Mouse (Mus musculus) limb, embryonic 12.5 days (tissue): ENCODE measurements around the gene Tmc8. TPM values are rescaled to one million over a fixed set of nuclear protein-coding genes. Genes with fewer than 3 reads are reported as not detected.

Experiments used
- ATAC-seq: fragments of 200-750 bp; cut with Nextera tagmentation; 2 replicates; pipeline ENCODE4 v1.8.0; 2017; ENCODE audit warnings: low read depth, moderate TSS enrichment; ENCODE audit not compliant: insufficient number of reproducible peaks, insufficient read depth, low FRiP score, low TSS enrichment
- H3K27ac ChIP-seq: fragments of 300-500 bp; sonication (generic); 2 replicates; pipeline ENCODE4 v1.5.1; 2016; ENCODE audit warnings: mild to moderate bottlenecking, moderate library complexity
- H3K27me3 ChIP-seq: fragments of 300-500 bp; sonication (generic); 2 replicates; pipeline ENCODE4 v1.6.1; 2016; ENCODE audit warnings: mild to moderate bottlenecking, moderate library complexity
- H3K36me3 ChIP-seq: fragments of 300-500 bp; sonication (generic); 2 replicates; pipeline ENCODE4 v1.6.1; 2016; ENCODE audit warnings: mild to moderate bottlenecking, moderate library complexity
- H3K4me1 ChIP-seq: fragments of 300-500 bp; sonication (generic); replicated peaks from 2 replicates; pipeline ENCODE4 v1.6.1; 2016
- H3K4me2 ChIP-seq: fragments of 300-500 bp; sonication (generic); 2 replicates; pipeline ENCODE4 v1.6.1; 2016; ENCODE audit warnings: mild to moderate bottlenecking, moderate library complexity
- H3K4me3 ChIP-seq: fragments of 300-500 bp; sonication (generic); replicated peaks from 2 replicates; pipeline ENCODE4 v1.5.1; 2016; ENCODE audit warnings: mild to moderate bottlenecking
- H3K9ac ChIP-seq: fragments of 300-500 bp; sonication (generic); replicated peaks from 2 replicates; pipeline ENCODE4 v1.6.1; 2016; ENCODE audit warnings: mild to moderate bottlenecking, moderate library complexity
- H3K9me3 ChIP-seq: fragments of 300-500 bp; sonication (generic); 2 replicates; pipeline ENCODE4 v1.6.1; 2016; ENCODE audit warnings: mild to moderate bottlenecking, moderate library complexity
- WGBS: fragments of 180-500 bp; shearing (Covaris S2); methylation state at CpG from one replicate; pipeline ENCODE4 v1.1.7; 2016; 5-methylcytosine and 5-hydroxymethylcytosine counted together
- polyA plus RNA-seq: library from polyadenylated mRNA; unstranded; fragments of >200 nt; fragmentation: Nextera tagmentation; extraction: Ambion mirVana; gene quantifications from 2 replicates; pipeline ENCODE4 v1.2.1, GENCODE M21; 2016

The Tmc8 gene
- polyA plus RNA-seq, 1 experiment from 2014 or later: 0.53 TPM

GRCm38 (mm10) chr11:117836306-117836705 is 54.4 kb downstream of the Tmc8 start:
- peaks cover 13% of the 10 kb centered on the region for H3K4me1 ChIP-seq
- H3K27ac ChIP-seq: no peak overlapping the region
- no peaks in the 10 kb centered on the region for H3K36me3 ChIP-seq
- no peak overlapping the region for H3K9ac ChIP-seq
- no peaks in the 10 kb centered on the region for H3K9me3 ChIP-seq
- H3K4me2 ChIP-seq: peak overlapping the region; percentile 36
- no peaks in the 10 kb centered on the region for H3K27me3 ChIP-seq
- no peak for ATAC-seq
- 25% methylated on average over 13 of the region's 13 CpGs for WGBS
- no peak overlapping the region for H3K4me3 ChIP-seq

DNA sequence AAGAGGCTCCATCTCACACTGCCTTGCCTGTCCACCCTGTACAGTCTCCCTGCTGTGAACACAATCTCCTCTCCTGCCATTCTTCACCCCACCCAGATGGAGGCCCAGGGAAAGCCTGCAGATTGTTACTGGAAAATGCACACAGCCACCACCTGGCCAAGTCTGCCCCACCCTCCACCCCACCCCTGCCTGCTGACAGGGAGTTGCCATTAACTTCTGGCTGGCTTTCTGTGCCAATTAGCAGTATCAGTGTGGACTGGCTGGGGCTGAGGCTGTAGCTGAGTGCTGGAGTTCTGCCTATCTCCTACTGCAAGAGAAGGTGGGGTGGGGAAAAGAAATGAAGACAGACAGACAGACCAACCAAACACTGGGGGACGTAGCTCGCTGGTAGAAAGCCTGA is 56.7 kb downstream of the Tmc8 start:
- Histone ChIP-seq H3K36me3 (no peaks in the 10 kb centered on the region), H3K9me3 (no peaks in the 10 kb centered on the region), H3K9ac (no peak overlapping the region), H3K27me3 (no peaks in the 10 kb centered on the region), H3K27ac (0 out of 2 replicates have a peak overlapping the region, but pooled peaks have one; percentile 7), H3K4me3 (no peak overlapping the region), H3K4me2 (no peak overlapping the region), H3K4me1 (peaks cover 6% of the 10 kb centered on the region; the same call in 1 of the 2 replicates)
- 48% methylated on average over 2 of the region's 2 CpGs for WGBS
- ATAC-seq: no peak

DNA sequence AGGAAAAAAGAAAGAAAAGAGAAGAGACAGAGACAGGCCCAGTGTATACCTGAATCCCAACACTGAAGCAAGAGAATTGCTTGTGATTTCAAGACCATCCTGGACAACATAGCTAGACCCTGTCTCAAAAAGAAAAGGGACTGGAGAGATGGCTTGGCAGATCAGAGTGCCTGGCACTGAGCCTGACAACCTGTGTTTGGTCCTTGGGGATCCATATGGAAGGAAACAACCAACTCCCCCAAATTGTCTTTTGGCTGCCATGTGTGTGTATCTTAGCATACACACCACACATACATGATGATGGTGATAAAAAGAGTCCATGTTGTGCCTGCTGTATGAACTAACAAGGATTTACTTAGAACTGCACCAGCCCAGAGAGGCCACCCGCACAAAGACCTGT is 57.1 kb downstream of the Tmc8 start:
- Histone ChIP-seq H3K27ac (0 out of 2 replicates have a peak overlapping the region, but pooled peaks have one; percentile 7), H3K4me3 (no peak overlapping the region), H3K9ac (no peak overlapping the region), H3K27me3 (no peaks in the 10 kb centered on the region), H3K4me2 (no peak overlapping the region), H3K36me3 (no peaks in the 10 kb centered on the region), H3K4me1 (peaks cover 6% of the 10 kb centered on the region; the same call in 1 of the 2 replicates), H3K9me3 (no peaks in the 10 kb centered on the region)
- ATAC-seq: no peak
- 91% methylated on average over 1 of the region's 1 CpGs for WGBS

DNA sequence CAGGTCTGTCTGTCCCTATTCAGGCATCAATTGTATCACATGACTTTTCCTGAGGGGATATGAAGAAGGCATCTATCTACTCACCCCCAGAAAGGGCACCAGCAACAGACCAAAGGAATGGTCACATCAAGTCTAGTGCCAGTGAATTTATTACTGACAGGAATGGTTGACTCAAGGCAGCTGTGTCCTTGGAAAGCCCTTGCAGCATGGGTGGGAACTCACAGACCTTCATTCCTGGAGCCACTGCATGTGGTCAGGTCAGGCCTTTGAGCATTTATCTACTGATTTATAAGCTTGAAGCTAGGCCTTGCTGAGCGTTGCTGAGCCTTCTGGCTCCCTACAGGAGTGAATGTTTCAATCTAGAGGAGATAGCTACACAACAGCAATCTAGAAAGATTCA is 59.0 kb downstream of the Tmc8 start:
- WGBS: 43% methylated on average over 1 of the region's 1 CpGs
- H3K9me3 ChIP-seq: no peaks in the 10 kb centered on the region

More for the DNA sequence above, 59.0 kb downstream of the Tmc8 start:
- Histone ChIP-seq H3K4me1 (peaks cover 6% of the 10 kb centered on the region; the same call in 1 of the 2 replicates), H3K27me3 (no peaks in the 10 kb centered on the region), H3K36me3 (no peaks in the 10 kb centered on the region), H3K4me3 (no peak overlapping the region), H3K4me2 (no peak overlapping the region), H3K27ac (no peak overlapping the region), H3K9ac (no peak overlapping the region)
- no peak for ATAC-seq

Other genes with a start within 250 kb of the Tmc8 start
- gene Tnrc6c, start 127.8 kb upstream of the Tmc8 start, polyA plus RNA-seq: 20.0 and 22.6 TPM in 2 replicates
- 20.3 and 22.4 TPM in 2 replicates for gene Tmc6, start 122 bp downstream of the Tmc8 start, polyA plus RNA-seq
- 0.26 and 0.33 TPM in 2 replicates for gene 6030468B19Rik, start 15.6 kb downstream of the Tmc8 start, polyA plus RNA-seq
- 0.36 and 0.58 TPM in 2 replicates for gene Gm20708, start 27.6 kb downstream of the Tmc8 start, polyA plus RNA-seq
- gene Syngr2, start 27.6 kb downstream of the Tmc8 start, polyA plus RNA-seq: 27.6 and 28.8 TPM in 2 replicates
- gene Afmid, start 43.8 kb downstream of the Tmc8 start, polyA plus RNA-seq: 3.5 and 4.2 TPM in 2 replicates
- gene Tk1, start 44.0 kb downstream of the Tmc8 start, polyA plus RNA-seq: 136 and 143 TPM in 2 replicates
- gene Birc5, start 67.2 kb downstream of the Tmc8 start, polyA plus RNA-seq: 346 and 369 TPM in 2 replicates
- not detected in 2 replicates for gene Tmem235, start 78.7 kb downstream of the Tmc8 start, polyA plus RNA-seq
- gene Tha1, start 91.4 kb downstream of the Tmc8 start, polyA plus RNA-seq: 1.9 and 2.3 TPM in 2 replicates
- gene Socs3, start 188.0 kb downstream of the Tmc8 start, polyA plus RNA-seq: 14.9 and 16.4 TPM in 2 replicates
- 40.7 and 43.1 TPM in 2 replicates for gene Pgs1, start 204.2 kb downstream of the Tmc8 start, polyA plus RNA-seq